Mouse (Mus musculus): ENCODE data around the gene Ndufs1.
"Not testable (repeated sequence)": the region's sequence is repeated elsewhere in the genome, so short reads cannot be mapped to it uniquely, and the experiment has no call there.

DNA sequence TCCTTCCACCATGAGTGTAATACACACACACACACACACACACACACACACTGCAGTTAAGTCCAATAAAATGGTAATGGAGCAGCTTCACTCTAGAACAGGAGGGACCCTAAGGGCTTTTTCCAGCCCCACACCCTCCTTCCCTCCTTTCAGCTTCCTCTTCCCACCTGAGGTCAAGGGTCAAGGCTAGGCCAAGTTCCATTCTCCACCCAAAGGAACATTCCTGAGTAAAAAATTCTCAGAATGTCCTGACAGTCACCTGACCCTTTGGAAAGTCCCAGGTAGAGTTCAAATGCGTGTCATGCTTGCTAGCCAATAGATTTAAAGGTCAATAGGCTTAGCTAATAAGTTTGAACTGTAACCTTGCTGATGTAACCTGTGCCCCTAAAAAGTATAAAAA, 38.0 kb downstream of the Ndufs1 start:
- not testable (repeated sequence) for TF ChIP-seq CTCF (IDR thresholded peaks at IDR 0.05; ENCODE audit: insufficient read depth, low read length); POLR2A (IDR thresholded peaks at IDR 0.05; ENCODE audit: borderline replicate concordance, extremely low read depth, low read depth, low read length)
